Mouse (Mus musculus) midbrain, embryonic 13.5 days (tissue): ENCODE measurements around the gene Tcf15. TPM values are rescaled to one million over a fixed set of nuclear protein-coding genes. Genes with fewer than 3 reads are reported as not detected.

Source experiments
- ATAC-seq: fragments of 200-750 bp; cut with Nextera tagmentation; 2 replicates; pipeline ENCODE4 v1.8.0; 2017; ENCODE audit warnings: mild to moderate bottlenecking, moderate TSS enrichment, moderate library complexity
- H3K27ac ChIP-seq: fragments of 300-500 bp; sonication (generic); 2 replicates; pipeline ENCODE4 v1.5.1; 2015; ENCODE audit warnings: inconsistent platforms, mild to moderate bottlenecking, moderate library complexity
- H3K27me3 ChIP-seq: fragments of 300-500 bp; sonication (generic); 2 replicates; pipeline ENCODE4 v1.6.1; 2015; ENCODE audit warnings: mild to moderate bottlenecking, inconsistent platforms
- H3K36me3 ChIP-seq: fragments of 300-500 bp; sonication (generic); 2 replicates; pipeline ENCODE4 v1.6.1; 2015; ENCODE audit warnings: mild to moderate bottlenecking, inconsistent platforms
- H3K4me1 ChIP-seq: fragments of 300-500 bp; sonication (generic); replicated peaks from 2 replicates; pipeline ENCODE4 v1.6.1; 2015; ENCODE audit warnings: inconsistent platforms
- H3K4me2 ChIP-seq: fragments of 300-500 bp; sonication (generic); replicated peaks from 2 replicates; pipeline ENCODE4 v1.6.1; 2015; ENCODE audit warnings: moderate library complexity, mild to moderate bottlenecking, inconsistent platforms
- H3K4me3 ChIP-seq: fragments of 300-500 bp; sonication (generic); replicated peaks from 2 replicates; pipeline ENCODE4 v1.5.1; 2015; ENCODE audit warnings: mild to moderate bottlenecking, inconsistent platforms
- H3K9ac ChIP-seq: fragments of 300-500 bp; sonication (generic); replicated peaks from 2 replicates; pipeline ENCODE4 v1.6.1; 2015; ENCODE audit warnings: mild to moderate bottlenecking, inconsistent platforms
- H3K9me3 ChIP-seq: fragments of 300-500 bp; sonication (generic); 2 replicates; pipeline ENCODE4 v1.6.1; 2016; ENCODE audit warnings: mild to moderate bottlenecking, inconsistent platforms
- whole genome bisulfite sequencing: fragments of 180-500 bp; shearing (Covaris S2); methylation state at CpG from one replicate; pipeline ENCODE4 v1.1.7; 2015; 5-methylcytosine and 5-hydroxymethylcytosine counted together
- polyA plus RNA-seq: library from polyadenylated mRNA; unstranded; fragments of >200 nt; fragmentation: Nextera tagmentation; extraction: Ambion mirVana; gene quantifications from 2 replicates; pipeline ENCODE4 v1.2.1, GENCODE M21; 2015

Gene Tcf15
- polyA plus RNA-seq, 1 experiment from 2014 or later = 1.8 TPM

DNA sequence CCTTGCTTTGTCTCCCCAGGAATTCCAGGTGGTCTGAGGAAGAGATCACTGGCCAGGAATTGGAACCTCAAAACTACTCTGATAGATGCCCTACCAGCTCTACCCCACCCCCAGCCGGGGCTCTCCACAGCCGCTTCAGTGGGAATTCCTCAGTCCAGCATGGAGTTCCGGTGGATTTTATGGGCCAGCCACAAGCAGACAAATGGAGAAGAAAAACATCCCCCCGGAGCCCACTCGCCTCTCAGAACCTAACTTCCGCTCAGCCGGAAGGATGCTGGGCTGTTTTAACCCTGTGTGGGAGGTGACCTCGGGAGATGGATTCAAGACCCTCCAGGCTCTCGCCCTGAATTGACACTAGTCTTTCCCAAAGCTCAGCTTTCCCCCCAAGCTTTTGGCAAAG, 11.3 kb upstream of the Tcf15 start:
- ATAC-seq = no peak
- Histone ChIP-seq H3K9me3 (no peaks in the 10 kb centered on the region), H3K27ac (no peak overlapping the region), H3K4me3 (no peak overlapping the region), H3K27me3 (no peaks in the 10 kb centered on the region), H3K4me1 (no peaks in the 10 kb centered on the region), H3K9ac (no peak overlapping the region), H3K4me2 (no peak overlapping the region), H3K36me3 (no peaks in the 10 kb centered on the region)
- 67% methylated on average over 9 of the region's 9 CpGs for WGBS

- no peaks in the 10 kb centered on the region for H3K36me3 ChIP-seq
- no peaks in the 10 kb centered on the region for H3K27me3 ChIP-seq
- no peak overlapping the region for H3K9ac ChIP-seq
- H3K4me2 ChIP-seq = no peak overlapping the region
- H3K4me3 ChIP-seq = no peak overlapping the region
- no peaks in the 10 kb centered on the region for H3K9me3 ChIP-seq
- no peaks in the 10 kb centered on the region for H3K4me1 ChIP-seq
- no peak for ATAC-seq
- 79% methylated on average over 8 of the region's 8 CpGs for WGBS
- H3K27ac ChIP-seq = no peak overlapping the region
These were observed 10.7 kb upstream of the Tcf15 start for GRCm38 (mm10) chr2:152132691-152133090.

DNA sequence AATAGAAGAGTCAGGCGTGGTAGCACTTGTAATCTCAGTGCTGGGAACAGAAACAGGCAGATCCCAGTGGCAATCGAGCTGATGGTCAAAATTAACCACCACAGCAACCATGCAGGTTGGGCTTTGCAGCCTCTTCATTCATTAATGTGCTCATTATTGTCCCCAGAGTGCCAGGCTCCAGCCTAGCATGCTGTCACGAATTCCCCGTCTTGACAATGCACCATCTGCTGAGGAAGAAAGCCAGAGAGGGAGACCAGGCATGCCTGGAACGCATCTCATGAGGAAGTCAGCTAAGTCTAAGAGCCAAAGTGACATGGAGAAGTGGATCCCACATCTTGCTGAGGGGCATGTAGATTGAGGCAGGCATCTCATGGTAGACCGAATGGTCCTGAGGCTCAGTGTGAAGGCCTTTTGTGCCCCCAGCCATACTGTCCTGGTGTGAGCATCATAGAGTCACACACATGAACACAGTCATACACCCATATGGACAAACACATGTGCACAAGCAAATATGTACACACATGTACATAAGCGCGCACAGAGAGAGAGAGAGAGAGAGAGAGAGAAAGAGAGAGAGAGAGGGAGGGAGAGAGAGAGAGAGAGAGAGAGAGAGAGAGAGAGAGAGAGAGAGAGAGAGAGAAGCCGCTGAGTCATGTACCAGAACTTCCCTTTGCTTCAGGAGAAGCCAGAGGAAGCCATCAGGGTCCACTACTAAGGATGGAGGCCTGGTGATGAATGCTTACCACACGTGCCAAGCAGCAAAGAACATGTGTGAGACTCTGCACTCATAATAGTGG, 4.0 kb upstream of the Tcf15 start:
- H3K4me1 ChIP-seq = peaks cover 35% of the 10 kb centered on the region
- ATAC-seq = no peak
- 62% methylated on average over 10 of the region's 10 CpGs for whole genome bisulfite sequencing
- H3K4me3 ChIP-seq = no peak overlapping the region
- H3K27ac ChIP-seq = no peak overlapping the region
- H3K27me3 ChIP-seq = peaks cover 43% of the 10 kb centered on the region
- no peak overlapping the region for H3K9ac ChIP-seq
- H3K9me3 ChIP-seq = no peaks in the 10 kb centered on the region
- H3K36me3 ChIP-seq = no peaks in the 10 kb centered on the region
- no peak overlapping the region for H3K4me2 ChIP-seq

DNA sequence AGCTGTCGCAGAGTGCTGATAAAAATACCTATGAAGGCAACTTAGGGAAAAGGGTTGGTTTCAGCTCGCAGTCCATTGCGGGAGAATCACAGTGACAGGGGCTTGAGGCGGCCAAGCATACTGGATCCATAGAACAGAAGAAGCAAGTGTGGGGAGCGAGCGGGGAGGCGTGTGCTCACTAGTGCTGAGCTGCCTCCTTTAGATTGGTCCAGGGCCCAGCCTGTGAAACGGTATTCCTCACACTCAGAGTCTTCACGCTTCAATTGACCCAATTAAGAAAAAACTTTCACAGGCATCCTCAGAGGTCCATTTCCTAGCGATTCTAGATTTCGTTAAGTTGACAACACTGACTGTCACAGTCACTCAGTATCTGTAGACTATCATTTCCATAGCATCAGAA, 2.4 kb upstream of the Tcf15 start:
- ATAC-seq = no peak
- Histone ChIP-seq H3K9ac (no peak overlapping the region), H3K27me3 (peaks cover 58% of the 10 kb centered on the region), H3K4me2 (no peak overlapping the region), H3K36me3 (no peaks in the 10 kb centered on the region), H3K9me3 (no peaks in the 10 kb centered on the region), H3K4me3 (no peak overlapping the region), H3K4me1 (peaks cover 36% of the 10 kb centered on the region), H3K27ac (no peak overlapping the region)
- WGBS = 28% methylated on average over 11 of the region's 11 CpGs

DNA sequence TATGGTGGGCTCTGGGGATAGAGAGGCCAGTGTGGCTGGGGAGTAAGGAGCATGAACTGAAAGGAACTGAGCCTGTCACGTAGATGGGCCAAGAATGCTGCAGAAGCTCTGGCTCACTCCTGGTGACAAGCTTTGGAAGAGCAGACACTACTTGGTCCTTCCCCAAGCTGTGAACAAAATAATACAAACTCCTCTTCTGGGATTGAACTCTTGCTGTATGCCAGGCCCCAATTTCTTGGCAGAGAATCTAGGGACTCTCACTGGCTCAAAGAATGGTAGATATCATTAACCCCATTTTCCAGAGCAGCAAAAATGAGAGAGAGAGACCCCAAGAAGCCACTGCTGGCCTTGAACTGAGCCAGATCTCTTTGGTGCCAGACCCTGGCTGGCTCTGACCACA, 1.9 kb upstream of the Tcf15 start:
- H3K9ac ChIP-seq = no peak overlapping the region
- no peaks in the 10 kb centered on the region for H3K36me3 ChIP-seq
- H3K27me3 ChIP-seq = peaks cover 64% of the 10 kb centered on the region
- no peak overlapping the region for H3K27ac ChIP-seq
- H3K4me2 ChIP-seq = peak overlapping the region; percentile 68
- H3K4me1 ChIP-seq = peaks cover 36% of the 10 kb centered on the region
- peak overlapping the region; percentile 32 for H3K4me3 ChIP-seq
- 41% methylated on average over 1 of the region's 1 CpGs for WGBS
- no peak for ATAC-seq
- H3K9me3 ChIP-seq = no peaks in the 10 kb centered on the region

DNA sequence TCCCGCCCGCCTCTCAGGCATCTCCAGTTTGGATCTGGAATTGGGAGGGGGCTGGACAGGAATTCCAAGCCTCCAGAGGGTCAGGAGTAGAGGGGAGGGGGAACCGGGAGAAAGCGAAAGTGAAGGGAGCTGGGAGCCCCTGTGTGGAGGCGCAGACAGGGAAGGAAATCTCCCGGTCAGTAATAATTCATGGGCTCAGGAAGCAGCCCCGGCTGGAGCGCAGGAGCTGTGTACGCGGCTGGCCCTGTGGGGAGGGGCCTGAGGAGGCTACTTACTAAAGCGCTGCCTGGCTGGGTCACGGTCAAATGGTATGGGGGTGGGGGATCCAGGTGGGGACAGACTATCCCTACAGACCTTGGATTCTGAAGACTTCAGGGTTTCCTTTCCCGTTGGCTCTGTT, 1.3 kb upstream of the Tcf15 start:
- H3K4me3 ChIP-seq = peak overlapping the region; percentile 32
- H3K9me3 ChIP-seq = no peaks in the 10 kb centered on the region
- no peaks in the 10 kb centered on the region for H3K36me3 ChIP-seq
- under 1% methylated on average over 13 of the region's 13 CpGs for WGBS
- peak overlapping the region; percentile 52 for H3K9ac ChIP-seq
- H3K27me3 ChIP-seq = peaks cover 69% of the 10 kb centered on the region
- H3K27ac ChIP-seq = no peak overlapping the region
- peak overlapping the region; percentile 68 for H3K4me2 ChIP-seq
- peak; percentile 57 for ATAC-seq
- peaks cover 36% of the 10 kb centered on the region for H3K4me1 ChIP-seq

GRCm38 (mm10) chr2:152142571-152142970, 790 bp upstream of the Tcf15 start:
- ATAC-seq = no peak
- 3% methylated on average over 11 of the region's 11 CpGs for WGBS
- Histone ChIP-seq H3K9me3 (no peaks in the 10 kb centered on the region), H3K9ac (no peak overlapping the region), H3K36me3 (no peaks in the 10 kb centered on the region), H3K4me3 (0 out of 2 replicates have a peak overlapping the region, but pooled peaks have one; percentile 46), H3K4me2 (peak overlapping the region; percentile 68), H3K27ac (no peak overlapping the region), H3K4me1 (peaks cover 36% of the 10 kb centered on the region), H3K27me3 (peaks cover 70% of the 10 kb centered on the region)

GRCm38 (mm10) chr2:152144158-152144450, 743 bp downstream of the Tcf15 start:
- H3K27me3 ChIP-seq = peaks cover 70% of the 10 kb centered on the region
- peak overlapping the region; percentile 56 for H3K9ac ChIP-seq
- WGBS = 21% methylated on average over 9 of the region's 9 CpGs
- no peak overlapping the region for H3K27ac ChIP-seq
- no peaks in the 10 kb centered on the region for H3K36me3 ChIP-seq
- H3K4me3 ChIP-seq = peak overlapping the region; percentile 46
- no peak for ATAC-seq
- H3K4me2 ChIP-seq = peak overlapping the region; percentile 68
- H3K4me1 ChIP-seq = peaks cover 36% of the 10 kb centered on the region
- no peaks in the 10 kb centered on the region for H3K9me3 ChIP-seq

DNA sequence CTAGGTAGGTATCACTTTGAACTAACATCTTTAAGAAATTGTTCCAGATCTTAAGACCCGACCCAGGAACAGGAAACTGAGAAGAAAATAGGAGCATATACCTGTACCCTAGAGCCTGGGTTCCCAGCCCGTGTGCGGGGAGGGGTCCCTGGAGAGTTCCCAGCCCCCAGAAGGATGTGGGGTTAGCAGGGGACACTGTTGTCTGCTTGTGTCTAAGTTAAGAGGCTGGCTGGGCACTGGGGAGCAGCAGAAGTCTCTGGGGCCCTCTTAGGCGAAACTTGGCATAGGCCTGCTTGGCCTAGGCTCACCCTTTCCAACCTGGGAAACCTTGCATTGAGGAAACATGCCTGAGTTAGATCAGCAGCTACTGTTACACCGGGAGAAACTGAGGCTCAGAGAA, 1.1 kb downstream of the Tcf15 start:
- Histone ChIP-seq H3K4me1 (peaks cover 36% of the 10 kb centered on the region), H3K4me3 (0 out of 2 replicates have a peak overlapping the region, but pooled peaks have one; percentile 46), H3K36me3 (no peaks in the 10 kb centered on the region), H3K9ac (no peak overlapping the region), H3K27me3 (peaks cover 70% of the 10 kb centered on the region), H3K4me2 (no peak overlapping the region), H3K9me3 (no peaks in the 10 kb centered on the region), H3K27ac (no peak overlapping the region)
- WGBS = 66% methylated on average over 5 of the region's 5 CpGs
- no peak for ATAC-seq

DNA sequence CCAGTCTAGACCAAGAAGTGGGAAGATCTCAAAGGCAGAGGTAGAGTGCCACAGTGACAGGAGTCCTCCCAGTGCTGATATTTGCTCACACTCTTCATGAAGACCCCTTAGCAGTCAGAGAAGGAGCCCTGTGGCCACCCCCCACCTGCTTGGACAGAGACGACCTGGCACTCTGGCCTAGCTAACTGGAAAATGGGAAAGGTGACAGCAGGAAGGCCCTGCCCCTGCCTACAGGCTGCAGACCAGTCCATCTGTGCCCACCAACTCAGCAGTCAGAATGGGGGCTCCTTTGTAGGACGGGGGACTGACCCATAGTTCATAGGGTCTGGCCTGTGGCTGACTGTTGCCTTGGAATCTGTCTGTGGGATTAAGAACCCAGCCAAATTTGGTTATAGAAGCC, 2.4 kb downstream of the Tcf15 start:
- Histone ChIP-seq H3K9me3 (no peaks in the 10 kb centered on the region), H3K4me2 (no peak overlapping the region), H3K9ac (no peak overlapping the region), H3K4me3 (no peak overlapping the region), H3K27ac (no peak overlapping the region), H3K27me3 (peaks cover 64% of the 10 kb centered on the region), H3K36me3 (no peaks in the 10 kb centered on the region), H3K4me1 (peaks cover 40% of the 10 kb centered on the region)
- 82% methylated on average over 2 of the region's 2 CpGs for WGBS
- no peak for ATAC-seq

- ATAC-seq = no peak
- 60% methylated on average over 3 of the region's 3 CpGs for WGBS
- no peak overlapping the region for H3K27ac ChIP-seq
These were observed 3.7 kb downstream of the Tcf15 start for GRCm38 (mm10) chr2:152147079-152147478.

GRCm38 (mm10) chr2:152148675-152149074, 5.3 kb downstream of the Tcf15 start:
- Histone ChIP-seq H3K36me3 (no peaks in the 10 kb centered on the region), H3K4me1 (peaks cover 15% of the 10 kb centered on the region), H3K4me3 (no peak overlapping the region), H3K27me3 (peaks cover 34% of the 10 kb centered on the region), H3K27ac (no peak overlapping the region), H3K4me2 (no peak overlapping the region), H3K9ac (no peak overlapping the region), H3K9me3 (no peaks in the 10 kb centered on the region)
- WGBS = 89% methylated on average over 9 of the region's 9 CpGs
- ATAC-seq = no peak

More at GRCm38 (mm10) chr2:152147079-152147478, 3.7 kb downstream of the Tcf15 start:
- H3K4me1 ChIP-seq = peaks cover 31% of the 10 kb centered on the region
- H3K9me3 ChIP-seq = no peaks in the 10 kb centered on the region
- H3K4me3 ChIP-seq = no peak overlapping the region
- no peaks in the 10 kb centered on the region for H3K36me3 ChIP-seq
- H3K4me2 ChIP-seq = no peak overlapping the region
- peaks cover 50% of the 10 kb centered on the region for H3K27me3 ChIP-seq
- no peak overlapping the region for H3K9ac ChIP-seq

DNA sequence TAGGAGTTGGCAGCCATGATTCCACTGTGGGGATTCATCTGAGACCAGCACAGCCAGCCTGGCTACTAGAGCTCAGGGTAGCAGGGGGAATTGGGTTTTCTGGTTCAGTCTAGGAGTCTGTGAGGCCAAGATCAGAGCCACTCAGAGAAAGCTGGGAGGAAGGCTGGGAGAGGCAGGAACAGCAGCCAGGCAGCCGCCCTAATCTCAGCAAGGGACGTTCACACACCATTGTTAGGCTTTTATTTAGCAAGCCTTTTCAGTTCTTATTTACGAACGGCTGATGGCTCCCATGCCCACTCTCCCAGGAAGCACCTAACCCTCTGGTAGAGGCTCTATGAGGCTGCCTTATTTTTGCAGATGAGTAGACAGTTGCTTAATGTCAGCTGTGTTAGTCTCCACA, 6.5 kb downstream of the Tcf15 start:
- Histone ChIP-seq H3K36me3 (no peaks in the 10 kb centered on the region), H3K4me2 (no peak overlapping the region), H3K9ac (no peak overlapping the region), H3K27me3 (peaks cover 22% of the 10 kb centered on the region), H3K9me3 (no peaks in the 10 kb centered on the region), H3K4me3 (no peak overlapping the region), H3K27ac (no peak overlapping the region), H3K4me1 (peaks cover 7% of the 10 kb centered on the region; the same call in 1 of the 2 replicates)
- WGBS = 15% methylated on average over 4 of the region's 4 CpGs
- no peak for ATAC-seq
